Mouse (Mus musculus) liver, embryonic 12.5 days (tissue): ENCODE measurements around the gene Aph1a. TPM values are rescaled to one million over a fixed set of nuclear protein-coding genes. Genes with fewer than 3 reads are reported as not detected.
"Not testable (repeated sequence)": the region's sequence is repeated elsewhere in the genome, so short reads cannot be mapped to it uniquely, and the experiment has no call there.

Experiments used
- ATAC-seq: fragments of 200-750 bp; cut with Nextera tagmentation; 2 replicates; pipeline ENCODE4 v1.8.0; 2017; ENCODE audit warnings: moderate number of reproducible peaks, mild to moderate bottlenecking, moderate library complexity
- H3K27ac ChIP-seq: fragments of 300-500 bp; sonication (generic); 2 replicates; pipeline ENCODE4 v1.5.1; 2016; ENCODE audit warnings: mild to moderate bottlenecking
- H3K27me3 ChIP-seq: fragments of 300-500 bp; sonication (generic); replicated peaks from 2 replicates; pipeline ENCODE4 v1.6.1; 2016; ENCODE audit warnings: mild to moderate bottlenecking, moderate library complexity
- H3K36me3 ChIP-seq: fragments of 300-500 bp; sonication (generic); 2 replicates; pipeline ENCODE4 v1.6.1; 2016; ENCODE audit warnings: mild to moderate bottlenecking, moderate library complexity
- H3K4me1 ChIP-seq: fragments of 300-500 bp; sonication (generic); 2 replicates; pipeline ENCODE4 v1.6.1; 2016
- H3K4me2 ChIP-seq: fragments of 300-500 bp; sonication (generic); 2 replicates; pipeline ENCODE4 v1.6.1; 2016; ENCODE audit warnings: mild to moderate bottlenecking, moderate library complexity
- H3K4me3 ChIP-seq: fragments of 300-500 bp; sonication (generic); 2 replicates; pipeline ENCODE4 v1.5.1; 2016; ENCODE audit warnings: mild to moderate bottlenecking, moderate library complexity
- H3K9ac ChIP-seq: fragments of 300-500 bp; sonication (generic); 2 replicates; pipeline ENCODE4 v1.6.1; 2016; ENCODE audit warnings: mild to moderate bottlenecking, moderate library complexity
- H3K9me3 ChIP-seq: fragments of 300-500 bp; sonication (generic); replicated peaks from 2 replicates; pipeline ENCODE4 v1.6.1; 2016; ENCODE audit warnings: mild to moderate bottlenecking, moderate library complexity
- WGBS: fragments of 180-500 bp; shearing (Covaris S2); methylation state at CpG from one replicate; pipeline ENCODE4 v1.1.7; 2016; ENCODE audit not compliant: insufficient replicate concordance; 5-methylcytosine and 5-hydroxymethylcytosine counted together
- polyA plus RNA-seq: library from polyadenylated mRNA; unstranded; fragments of >200 nt; fragmentation: Nextera tagmentation; extraction: Ambion mirVana; gene quantifications from 2 replicates; pipeline ENCODE4 v1.2.1, GENCODE M21; 2016

Gene Aph1a
- polyA plus RNA-seq, 1 experiment from 2014 or later, result 19.0 TPM

DNA sequence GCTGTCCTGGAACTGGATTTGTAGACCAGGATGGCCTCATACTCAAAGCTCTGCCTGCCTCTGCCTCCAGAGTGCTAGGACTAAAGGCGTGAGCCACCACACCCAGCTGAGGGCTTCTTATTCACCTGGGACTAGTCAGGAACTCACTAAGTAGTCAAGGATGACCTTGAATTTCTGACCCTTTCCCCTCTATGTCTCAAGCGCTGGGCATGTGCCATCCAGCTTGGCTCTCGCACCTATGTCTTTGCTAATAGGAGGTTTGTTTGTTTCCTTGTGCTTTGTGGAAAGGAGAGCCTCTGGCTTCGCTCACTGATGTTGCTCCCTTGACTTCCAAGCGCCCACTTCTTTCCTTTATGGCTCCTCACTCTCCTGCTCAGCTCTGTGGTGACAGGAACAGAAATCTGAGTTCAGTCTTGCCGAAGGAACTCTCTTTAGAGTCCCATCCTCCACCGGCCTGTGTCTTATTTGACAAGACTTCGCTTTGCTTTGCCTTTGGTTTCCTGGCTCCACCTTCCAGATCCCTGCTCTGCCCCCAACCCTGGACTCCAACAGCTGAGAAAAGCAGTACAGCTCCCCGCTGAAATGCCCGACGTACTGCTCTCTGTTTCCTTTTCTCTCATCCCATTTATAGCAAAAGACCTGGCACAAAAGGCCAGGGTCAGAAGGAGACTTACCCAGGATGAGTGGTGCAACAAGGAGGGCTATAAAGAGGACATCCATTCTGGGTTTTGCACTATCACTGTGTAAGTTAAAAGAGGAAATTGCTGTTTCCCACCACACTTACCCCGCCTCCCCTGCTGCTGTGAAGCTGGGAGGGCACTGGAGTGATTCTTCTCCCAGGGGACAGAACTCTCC is 2.3 kb upstream of the Aph1a start, which contains the start of gene BC028528:
Gene BC028528, minus strand, starts transcription at position 795 of the 855 bp plus-strand sequence.
- peak within 1 kb of the TSS; percentile 63 for H3K27ac ChIP-seq

DNA sequence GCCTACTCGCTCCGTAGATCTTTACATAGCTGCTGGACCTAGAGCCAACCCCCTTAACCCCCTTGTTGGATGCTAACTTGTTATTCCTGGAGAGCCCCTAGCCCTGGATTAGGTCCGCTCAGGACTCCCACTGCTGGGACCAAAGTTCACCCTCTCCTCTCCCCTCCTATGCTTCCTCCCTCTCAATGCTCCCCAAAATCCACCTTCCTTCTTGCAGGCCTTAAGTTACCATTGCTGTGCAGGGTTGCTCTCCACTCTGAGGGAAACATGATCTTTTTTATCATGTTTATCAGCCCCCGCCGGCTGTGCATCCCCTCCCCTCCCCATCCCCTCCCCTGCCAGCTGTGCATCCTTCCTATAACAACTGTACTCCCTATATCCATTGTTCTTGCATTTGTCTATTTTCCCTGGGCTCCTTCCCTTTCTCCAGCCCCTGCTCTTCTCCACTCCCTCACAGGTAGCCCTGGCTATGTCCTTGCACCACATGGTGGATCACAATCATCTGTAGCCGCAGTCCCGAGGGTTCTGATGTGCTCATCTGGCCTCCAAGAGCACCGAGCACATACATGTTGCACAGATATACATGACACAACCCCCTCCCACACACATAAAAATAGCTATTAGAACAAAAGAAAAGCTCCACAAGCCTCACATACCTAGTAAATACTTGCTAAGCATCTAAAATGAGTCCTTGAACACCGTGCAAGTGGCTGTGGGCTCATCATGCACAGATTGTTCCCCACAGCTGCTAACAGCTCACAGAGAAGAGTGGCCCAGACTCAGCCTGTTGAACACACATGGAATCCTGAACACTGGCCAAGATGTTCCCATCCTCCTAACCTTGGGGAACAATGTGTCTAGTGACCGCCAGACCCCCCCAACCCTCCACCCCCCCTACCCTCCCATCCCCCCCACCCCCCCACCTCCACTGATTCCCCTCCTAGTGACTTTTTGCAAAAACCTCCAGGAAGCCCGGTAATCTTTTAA is 1.4 kb upstream of the Aph1a start:
- no peak for ATAC-seq
- peak overlapping the region; percentile 48 for H3K9ac ChIP-seq

More for the DNA sequence above, 2.3 kb upstream of the Aph1a start, which contains the start of gene BC028528:
- Histone ChIP-seq H3K36me3 (peaks cover 6% of the 10 kb centered on the region; the same call in 1 of the 2 replicates), H3K4me1 (peaks cover 42% of the 10 kb centered on the region), H3K4me2 (peak within 1 kb of the TSS; percentile 90), H3K9me3 (no peaks in the 10 kb centered on the region), H3K9ac (peak within 1 kb of the TSS; percentile 48), H3K4me3 (peak within 1 kb of the TSS; percentile 36), H3K27me3 (no peaks in the 10 kb centered on the region; the same call in 1 of the 2 replicates)
- 17% methylated on average over 12 of the region's 12 CpGs for WGBS
- no peak for ATAC-seq

DNA sequence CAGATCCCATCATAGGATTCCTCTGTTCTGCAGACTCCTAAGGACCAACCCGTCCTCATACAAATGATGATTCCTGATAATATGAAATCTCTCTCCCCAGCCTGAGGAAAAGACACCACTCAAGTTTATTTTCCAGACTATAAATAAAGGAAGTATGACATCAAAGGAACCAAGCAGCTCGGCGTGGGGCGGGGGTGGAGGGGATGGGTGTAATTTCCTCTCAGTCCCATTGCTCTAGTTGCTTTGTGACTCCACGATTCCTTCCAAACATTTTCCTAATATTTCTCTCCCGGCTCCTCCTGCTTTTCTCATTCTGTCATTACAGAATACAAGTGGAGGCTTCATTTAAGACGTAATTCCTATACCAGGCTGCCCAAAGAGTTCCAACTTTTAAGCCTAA is 643 bp upstream of the Aph1a start:
- WGBS, result 12% methylated on average over 7 of the region's 7 CpGs
- H3K36me3 ChIP-seq, result peaks cover 9% of the 10 kb centered on the region; the same call in 1 of the 2 replicates
- H3K4me2 ChIP-seq, result peak overlapping the region; percentile 90
- peaks cover 42% of the 10 kb centered on the region for H3K4me1 ChIP-seq
- H3K27me3 ChIP-seq, result no peaks in the 10 kb centered on the region; the same call in 1 of the 2 replicates
- H3K9me3 ChIP-seq, result no peaks in the 10 kb centered on the region
- peak overlapping the region; percentile 63; the same call in 1 of the 2 replicates for H3K27ac ChIP-seq
- peak overlapping the region; percentile 51 for H3K9ac ChIP-seq
- ATAC-seq, result no peak
- peak overlapping the region; percentile 74 for H3K4me3 ChIP-seq

More for the DNA sequence above, 1.4 kb upstream of the Aph1a start:
- Histone ChIP-seq H3K27ac (peak overlapping the region; percentile 63), H3K27me3 (no peaks in the 10 kb centered on the region; the same call in 1 of the 2 replicates), H3K4me2 (peak overlapping the region; percentile 90), H3K4me3 (peak overlapping the region; percentile 36), H3K9me3 (no peaks in the 10 kb centered on the region), H3K4me1 (peaks cover 42% of the 10 kb centered on the region), H3K36me3 (peaks cover 6% of the 10 kb centered on the region; the same call in 1 of the 2 replicates)
- 29% methylated on average over 11 of the region's 11 CpGs for WGBS

DNA sequence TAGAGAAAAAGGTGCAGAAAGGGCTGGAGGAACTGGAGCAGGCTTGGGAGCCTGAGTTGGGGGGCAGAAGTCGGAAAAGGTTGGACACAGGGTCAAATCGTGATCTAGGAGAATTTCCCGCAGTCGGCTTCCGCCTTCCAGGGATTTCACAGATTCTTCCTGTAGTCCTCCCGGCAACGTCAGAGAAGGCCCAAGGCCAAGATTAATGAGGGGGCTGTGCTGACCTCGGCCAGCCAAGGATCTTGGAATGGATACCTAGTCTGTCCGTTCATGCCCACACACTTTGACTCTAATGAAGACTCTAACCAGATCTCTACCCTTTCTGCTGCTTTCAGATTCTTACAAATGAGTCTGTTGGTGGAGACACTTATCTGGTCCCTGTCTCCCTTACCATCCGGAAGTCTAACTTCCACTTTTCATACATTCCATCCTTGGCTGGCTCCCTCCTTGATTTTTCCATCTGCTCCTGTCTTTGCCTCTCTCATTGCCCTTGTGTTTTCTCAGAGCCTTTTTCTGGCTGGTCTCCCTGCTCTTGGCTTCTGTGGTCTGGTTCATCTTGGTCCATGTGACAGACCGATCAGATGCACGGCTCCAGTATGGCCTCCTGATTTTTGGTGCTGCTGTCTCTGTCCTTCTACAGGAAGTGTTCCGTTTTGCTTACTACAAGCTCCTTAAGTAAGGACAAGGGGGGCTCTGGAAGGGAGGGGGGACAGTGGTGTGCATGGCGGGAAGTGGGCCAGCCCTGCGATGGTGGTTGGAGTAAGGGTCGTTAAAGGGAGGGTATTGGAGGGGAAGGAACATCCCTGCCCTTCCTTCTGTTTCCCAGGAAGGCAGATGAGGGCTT is 770 bp downstream of the Aph1a start:
- H3K4me2 ChIP-seq, result peak overlapping the region; percentile 90
- H3K9ac ChIP-seq, result peak overlapping the region; percentile 79
- peaks cover 42% of the 10 kb centered on the region for H3K4me1 ChIP-seq
- peaks cover 14% of the 10 kb centered on the region; the same call in 1 of the 2 replicates for H3K36me3 ChIP-seq
- 6% methylated on average over 16 of the region's 16 CpGs for WGBS
- no peaks in the 10 kb centered on the region for H3K9me3 ChIP-seq
- H3K4me3 ChIP-seq, result peak overlapping the region; percentile 74
- peaks cover 1% of the 10 kb centered on the region; the same call in 1 of the 2 replicates for H3K27me3 ChIP-seq
- ATAC-seq, result no peak
- peak overlapping the region; percentile 70 for H3K27ac ChIP-seq

DNA sequence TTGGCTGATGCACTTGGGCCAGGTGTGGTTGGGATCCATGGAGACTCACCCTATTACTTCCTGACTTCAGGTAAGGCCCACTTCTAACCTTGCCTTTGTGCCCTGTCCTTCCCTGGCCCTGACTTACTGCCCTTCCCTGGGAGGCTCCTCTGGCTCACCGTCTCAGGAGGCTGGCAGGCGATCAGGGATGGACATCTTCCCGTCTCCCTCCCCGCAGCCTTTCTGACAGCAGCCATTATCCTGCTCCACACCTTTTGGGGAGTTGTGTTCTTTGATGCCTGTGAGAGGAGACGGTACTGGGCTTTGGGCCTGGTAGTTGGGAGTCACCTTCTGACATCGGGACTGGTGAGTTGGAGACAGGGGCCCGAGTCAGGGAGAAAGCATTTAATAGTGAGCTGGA is 1.7 kb downstream of the Aph1a start:
- H3K27ac ChIP-seq, ATAC-seq: not testable (repeated sequence)

DNA sequence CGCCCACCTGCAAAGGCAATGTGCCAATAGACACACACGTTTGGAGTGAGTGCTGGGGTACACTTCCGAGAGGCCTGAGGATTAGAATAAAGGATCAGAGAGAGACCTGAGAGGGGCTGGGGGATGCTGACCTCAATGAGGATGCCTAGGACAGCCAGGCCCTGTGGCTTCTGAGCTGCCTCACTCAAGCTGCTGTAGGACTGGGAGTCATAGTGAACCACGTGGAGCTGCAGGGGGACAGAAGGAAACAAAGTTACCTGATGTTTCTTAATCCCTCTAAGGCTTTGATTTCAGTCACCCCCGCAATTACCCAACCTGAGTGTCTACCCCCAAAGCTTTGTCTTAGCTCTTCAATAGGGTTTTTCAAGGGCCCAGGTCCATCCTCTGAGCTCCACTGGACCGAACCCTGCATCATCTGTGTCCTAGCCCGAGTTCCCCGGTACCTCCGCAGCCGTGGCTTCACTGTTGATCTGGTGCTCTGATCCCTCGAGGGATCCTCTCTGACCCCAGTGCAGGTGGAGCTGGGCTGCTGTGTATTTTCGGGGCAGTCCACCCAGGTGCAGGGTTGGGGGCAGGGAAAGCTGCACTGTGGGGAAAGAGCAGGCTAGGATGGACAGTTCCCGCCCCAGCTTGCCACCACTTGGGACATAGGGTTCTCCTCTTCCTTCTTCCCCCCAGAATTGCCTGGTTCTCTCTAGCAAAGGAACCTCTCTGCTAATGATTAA is 6.2 kb downstream of the Aph1a start:
- Histone ChIP-seq H3K9me3 (no peaks in the 10 kb centered on the region), H3K27me3 (peaks cover 50% of the 10 kb centered on the region), H3K9ac (no peak overlapping the region), H3K4me1 (peaks cover 24% of the 10 kb centered on the region), H3K4me2 (no peak overlapping the region), H3K4me3 (no peak overlapping the region), H3K36me3 (peaks cover 14% of the 10 kb centered on the region; the same call in 1 of the 2 replicates), H3K27ac (no peak overlapping the region)
- WGBS, result 64% methylated on average over 13 of the region's 13 CpGs
- no peak for ATAC-seq

More for the DNA sequence above, 1.7 kb downstream of the Aph1a start:
- H3K4me1 ChIP-seq, result peaks cover 42% of the 10 kb centered on the region
- H3K9ac ChIP-seq, H3K27me3 ChIP-seq, H3K9me3 ChIP-seq, H3K4me3 ChIP-seq: not testable (repeated sequence)
- peak overlapping the region; percentile 90 for H3K4me2 ChIP-seq
- 80% methylated on average over 7 of the region's 7 CpGs for WGBS
- H3K36me3 ChIP-seq, result peaks cover 14% of the 10 kb centered on the region; the same call in 1 of the 2 replicates

DNA sequence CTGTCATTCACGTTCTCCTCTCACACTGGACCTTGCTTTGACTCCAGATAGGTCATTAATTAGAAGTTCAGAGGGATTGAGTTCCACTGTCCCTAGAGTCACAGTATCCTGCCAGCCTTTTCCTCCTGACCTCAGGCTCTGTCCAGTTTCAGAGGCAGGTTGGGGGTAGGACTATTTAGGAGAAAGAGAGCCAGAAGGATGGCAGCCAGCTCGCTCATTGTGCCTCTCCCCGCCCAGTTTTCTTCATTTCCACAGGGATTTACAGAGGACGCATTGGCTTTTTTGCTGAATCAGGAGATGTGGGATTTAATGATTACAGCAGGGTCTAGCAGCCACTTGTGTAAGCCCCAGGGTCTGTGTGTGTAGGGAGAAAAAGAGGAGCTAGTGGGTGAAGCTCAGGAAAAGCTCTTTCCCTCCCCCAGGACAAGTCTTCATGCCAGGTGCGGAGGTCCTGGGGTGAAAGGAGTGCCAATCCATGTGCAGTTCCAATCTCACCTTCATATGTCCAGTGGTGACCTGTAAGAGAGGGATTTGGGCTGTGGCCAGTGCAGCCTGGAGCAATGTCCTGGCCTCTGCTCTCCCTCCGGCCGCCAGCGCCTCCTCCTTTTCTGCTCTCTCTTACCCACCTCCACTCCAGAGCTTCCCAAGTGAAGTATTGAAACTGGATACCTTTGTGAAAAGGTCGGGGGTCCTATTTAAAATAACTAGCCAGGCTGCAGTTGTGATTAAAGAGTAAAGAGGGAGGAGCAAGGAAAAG is 8.0 kb downstream of the Aph1a start:
- ATAC-seq, result no peak
- Histone ChIP-seq H3K4me1 (peaks cover 32% of the 10 kb centered on the region), H3K9me3 (no peaks in the 10 kb centered on the region), H3K27ac (peak overlapping the region; percentile 33), H3K9ac (no peak overlapping the region), H3K4me3 (no peak overlapping the region), H3K4me2 (no peak overlapping the region), H3K27me3 (peaks cover 68% of the 10 kb centered on the region), H3K36me3 (peaks cover 8% of the 10 kb centered on the region; the same call in 1 of the 2 replicates)
- 66% methylated on average over 9 of the region's 9 CpGs for WGBS

DNA sequence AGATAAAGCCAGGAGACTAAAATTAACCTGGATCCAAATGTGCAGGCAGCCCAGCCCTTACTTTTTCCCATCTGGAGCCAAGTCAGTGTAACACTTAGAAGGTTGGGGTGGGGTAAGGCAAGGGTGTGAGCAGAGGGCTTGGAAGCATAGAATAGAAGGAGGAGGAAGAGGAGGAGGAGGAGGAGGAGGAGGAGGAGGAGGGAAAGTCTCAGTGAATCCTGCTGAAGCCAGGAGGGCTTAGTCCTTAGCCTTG is 8.5 kb downstream of the Aph1a start:
- Histone ChIP-seq H3K9me3 (no peaks in the 10 kb centered on the region), H3K27ac (peak overlapping the region; percentile 33; the same call in 1 of the 2 replicates), H3K4me2 (no peak overlapping the region), H3K36me3 (peaks cover 8% of the 10 kb centered on the region; the same call in 1 of the 2 replicates), H3K4me3 (no peak overlapping the region), H3K9ac (no peak overlapping the region), H3K4me1 (peaks cover 33% of the 10 kb centered on the region), H3K27me3 (peaks cover 73% of the 10 kb centered on the region)
- ATAC-seq, result no peak

DNA sequence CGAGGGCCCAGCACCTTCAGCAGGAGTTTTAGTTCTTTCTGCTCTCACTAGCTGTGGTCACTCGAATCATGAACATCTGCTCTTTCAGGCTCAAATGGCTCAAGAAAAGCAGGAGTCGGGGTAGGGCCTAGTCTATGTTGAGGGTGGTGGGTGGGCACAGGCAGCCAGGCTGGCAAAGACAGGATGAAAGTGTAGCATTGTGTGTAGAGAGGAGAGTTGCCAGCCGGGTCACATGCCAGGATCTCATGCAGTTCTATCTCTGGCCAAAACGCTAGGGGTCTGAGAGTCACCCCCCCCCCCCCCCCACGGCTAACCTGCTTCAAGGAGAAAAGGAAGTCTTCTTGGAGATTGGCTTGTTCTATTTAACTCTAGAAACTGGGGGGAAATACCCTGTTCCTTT is 8.9 kb downstream of the Aph1a start:
- Histone ChIP-seq H3K27me3 (peaks cover 77% of the 10 kb centered on the region), H3K4me1 (peaks cover 33% of the 10 kb centered on the region), H3K4me3 (no peak overlapping the region), H3K4me2 (no peak overlapping the region), H3K36me3 (peaks cover 8% of the 10 kb centered on the region; the same call in 1 of the 2 replicates), H3K9me3 (no peaks in the 10 kb centered on the region), H3K9ac (no peak overlapping the region), H3K27ac (peak overlapping the region; percentile 33; the same call in 1 of the 2 replicates)
- ATAC-seq, result no peak
- 41% methylated on average over 6 of the region's 6 CpGs for WGBS
